Mouse (Mus musculus): Measurements from ENCODE around the gene Tlr9. TPM values are rescaled to one million over a fixed set of nuclear protein-coding genes. Genes with fewer than 3 reads are reported as not detected.

Tlr9 gene
- polyA plus RNA-seq, 1 experiment, result not detected

DNA sequence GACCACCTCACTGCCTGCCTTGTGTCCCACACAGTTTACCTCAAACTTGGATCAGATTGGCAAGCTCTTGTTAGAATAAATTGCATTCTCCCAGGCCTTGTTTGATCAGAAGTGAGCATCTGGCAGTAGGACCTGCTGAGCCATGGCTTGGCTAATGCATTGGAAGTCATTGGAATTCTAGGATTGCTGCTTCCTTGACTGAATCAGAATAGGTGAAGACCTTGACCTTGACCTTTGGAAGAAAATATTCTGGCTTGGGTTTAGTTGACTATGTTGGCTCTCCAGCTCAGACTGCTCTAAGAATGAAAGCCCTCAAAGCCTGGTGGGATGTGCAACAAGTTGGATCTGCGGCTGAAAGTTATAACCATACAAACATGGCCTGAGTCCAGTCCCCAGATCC is 31.0 kb upstream of the Tlr9 start:
- Histone ChIP-seq H3K4me3 (ENCODE audit: insufficient read depth, low read depth, low read length) (no peak overlapping the region), H3K4me1 (ENCODE audit: control insufficient read depth, insufficient read depth, low read length) (peaks cover 6% of the 10 kb centered on the region; the same call in 1 of the 2 replicates), H3K27ac (ENCODE audit: insufficient read depth, low read depth, low read length) (no peak overlapping the region)
- WGBS, result 88% methylated on average over 1 of the region's 1 CpGs
- TF ChIP-seq POLR2A (IDR thresholded peaks at IDR 0.05; ENCODE audit: insufficient read depth, low read depth, low read length), result no peak
- TF ChIP-seq CTCF (IDR thresholded peaks at IDR 0.05; ENCODE audit: insufficient read depth, low read depth, low read length), result no peak

DNA sequence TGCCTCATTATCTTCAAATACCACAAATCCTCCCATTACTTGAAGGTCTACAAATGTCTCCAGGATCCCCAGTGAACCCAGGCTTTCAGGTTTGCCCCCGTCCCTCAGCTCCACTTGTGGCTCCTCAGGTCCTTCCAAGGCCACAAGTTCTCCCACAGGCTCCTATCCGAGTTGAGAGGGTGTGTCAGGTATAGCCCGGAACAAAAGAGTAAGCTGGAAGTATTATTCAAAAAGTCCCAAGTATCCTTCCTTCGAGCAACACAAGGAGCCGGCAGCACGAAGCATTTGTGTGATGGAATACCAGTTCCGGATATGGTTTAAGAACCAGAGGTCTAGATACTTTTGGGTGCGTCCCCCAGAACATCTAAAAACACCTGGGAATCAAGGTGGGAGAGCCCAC is 30.4 kb upstream of the Tlr9 start:
- WGBS, result 87% methylated on average over 8 of the region's 8 CpGs
- H3K4me3 ChIP-seq (ENCODE audit: insufficient read depth, low read depth, low read length), result no peak overlapping the region
- H3K27ac ChIP-seq (ENCODE audit: insufficient read depth, low read depth, low read length), result no peak overlapping the region
- peaks cover 6% of the 10 kb centered on the region; the same call in 1 of the 2 replicates for H3K4me1 ChIP-seq (ENCODE audit: control insufficient read depth, insufficient read depth, low read length)
- TF ChIP-seq POLR2A (IDR thresholded peaks at IDR 0.05; ENCODE audit: insufficient read depth, low read depth, low read length), result no peak
- TF ChIP-seq CTCF (IDR thresholded peaks at IDR 0.05; ENCODE audit: insufficient read depth, low read depth, low read length), result no peak

DNA sequence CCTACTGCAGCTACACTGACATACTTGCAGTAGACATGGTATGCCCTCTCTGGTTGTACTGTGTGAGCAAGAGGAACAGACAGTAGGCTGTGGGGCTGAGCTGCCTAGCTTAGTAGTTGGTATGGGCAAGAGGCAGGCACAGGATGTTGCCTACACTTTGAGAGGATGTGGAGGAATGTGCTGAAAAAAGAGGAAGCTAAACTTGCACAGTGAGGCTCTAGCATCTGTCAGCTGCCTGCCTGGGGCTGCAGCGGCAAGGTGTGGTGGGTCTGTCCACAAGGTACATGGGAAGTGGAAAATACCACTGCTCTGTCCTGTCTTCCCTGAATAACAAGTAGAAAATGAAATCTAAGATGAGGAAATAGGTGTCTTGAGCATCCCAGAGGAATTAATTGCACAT is 29.4 kb upstream of the Tlr9 start:
- TF ChIP-seq CTCF (IDR thresholded peaks at IDR 0.05; ENCODE audit: insufficient read depth, low read depth, low read length) (no peak), POLR2A (IDR thresholded peaks at IDR 0.05; ENCODE audit: insufficient read depth, low read depth, low read length) (no peak)
- H3K4me3 ChIP-seq (ENCODE audit: insufficient read depth, low read depth, low read length), result no peak overlapping the region
- no peak overlapping the region for H3K27ac ChIP-seq (ENCODE audit: insufficient read depth, low read depth, low read length)
- WGBS, result 89% methylated on average over 1 of the region's 1 CpGs
- H3K4me1 ChIP-seq (ENCODE audit: control insufficient read depth, insufficient read depth, low read length), result peaks cover 6% of the 10 kb centered on the region; the same call in 1 of the 2 replicates

DNA sequence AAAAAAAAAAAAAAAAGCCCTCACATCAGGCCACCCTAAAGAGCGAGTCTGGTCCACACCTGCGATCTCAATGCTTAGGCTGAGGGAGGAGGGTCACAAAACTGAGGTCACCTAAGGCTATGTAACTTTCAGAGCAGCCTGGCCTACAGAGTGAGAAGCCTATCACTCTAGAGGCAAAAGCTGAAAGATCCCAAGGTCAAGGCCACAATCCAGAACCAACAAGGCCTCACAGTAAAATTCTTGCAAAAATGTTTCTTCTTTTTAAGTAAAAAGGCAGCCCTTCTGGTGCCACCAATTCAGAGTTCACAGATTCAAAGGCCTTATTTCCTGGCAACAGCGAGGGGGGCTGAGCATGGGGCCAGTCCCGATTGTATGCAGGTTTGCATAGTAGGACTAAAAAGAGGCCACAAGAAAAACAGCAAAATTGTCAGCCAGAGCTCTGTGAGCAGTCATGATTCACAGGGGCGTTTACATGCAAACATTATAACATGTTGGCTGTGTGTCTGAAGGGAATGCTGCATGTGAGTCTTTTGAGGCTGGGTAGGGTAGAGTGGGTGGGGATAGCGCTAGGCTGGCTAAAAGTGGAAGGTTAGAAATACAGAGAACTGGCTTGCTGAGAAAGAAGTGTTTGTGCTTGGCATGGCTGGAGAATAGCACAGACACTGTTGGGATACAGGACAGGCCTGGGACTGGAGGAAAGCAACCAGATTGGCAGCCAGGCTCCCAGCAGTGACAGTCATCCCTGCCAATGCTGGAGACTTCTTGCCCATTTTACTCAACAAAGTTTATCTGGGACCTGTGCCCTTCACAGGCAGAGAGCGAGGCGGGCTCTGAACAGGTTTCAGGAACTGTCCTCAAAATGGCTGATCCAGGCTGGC is 28.2 kb upstream of the Tlr9 start:
- Histone ChIP-seq H3K27ac (ENCODE audit: insufficient read depth, low read depth, low read length) (no peak overlapping the region; the same call in 1 of the 2 replicates), H3K4me3 (ENCODE audit: insufficient read depth, low read depth, low read length) (no peak overlapping the region), H3K4me1 (ENCODE audit: control insufficient read depth, insufficient read depth, low read length) (peaks cover 7% of the 10 kb centered on the region)
- 65% methylated on average over 8 of the region's 8 CpGs for WGBS
- TF ChIP-seq POLR2A (IDR thresholded peaks at IDR 0.05; ENCODE audit: insufficient read depth, low read depth, low read length), result no peak
- TF ChIP-seq CTCF (IDR thresholded peaks at IDR 0.05; ENCODE audit: insufficient read depth, low read depth, low read length), result no peak

DNA sequence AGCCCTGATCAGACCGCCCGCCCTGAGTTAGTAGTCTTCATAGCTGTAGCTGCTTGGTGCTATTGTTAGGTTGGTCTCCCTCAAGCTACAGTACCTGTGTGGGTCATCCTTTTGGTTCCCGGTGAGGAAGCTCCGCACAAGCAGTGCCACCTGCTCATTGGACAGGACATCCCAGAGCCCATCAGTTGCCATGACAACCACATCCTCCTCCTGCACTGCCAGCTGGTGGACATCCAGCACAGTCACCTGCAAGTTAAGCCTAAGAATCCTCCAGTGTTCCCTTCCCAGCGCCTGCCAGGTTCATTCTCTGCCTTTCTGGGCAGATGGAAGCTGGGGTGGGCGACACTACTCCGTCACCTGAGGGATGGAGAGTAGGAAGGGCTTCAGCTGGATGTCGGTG is 26.7 kb upstream of the Tlr9 start:
- 88% methylated on average over 8 of the region's 8 CpGs for WGBS
- Histone ChIP-seq H3K4me1 (ENCODE audit: control insufficient read depth, insufficient read depth, low read length) (peaks cover 11% of the 10 kb centered on the region), H3K4me3 (ENCODE audit: insufficient read depth, low read depth, low read length) (no peak overlapping the region), H3K27ac (ENCODE audit: insufficient read depth, low read depth, low read length) (no peak overlapping the region)
- TF ChIP-seq CTCF (IDR thresholded peaks at IDR 0.05; ENCODE audit: insufficient read depth, low read depth, low read length), result no peak

DNA sequence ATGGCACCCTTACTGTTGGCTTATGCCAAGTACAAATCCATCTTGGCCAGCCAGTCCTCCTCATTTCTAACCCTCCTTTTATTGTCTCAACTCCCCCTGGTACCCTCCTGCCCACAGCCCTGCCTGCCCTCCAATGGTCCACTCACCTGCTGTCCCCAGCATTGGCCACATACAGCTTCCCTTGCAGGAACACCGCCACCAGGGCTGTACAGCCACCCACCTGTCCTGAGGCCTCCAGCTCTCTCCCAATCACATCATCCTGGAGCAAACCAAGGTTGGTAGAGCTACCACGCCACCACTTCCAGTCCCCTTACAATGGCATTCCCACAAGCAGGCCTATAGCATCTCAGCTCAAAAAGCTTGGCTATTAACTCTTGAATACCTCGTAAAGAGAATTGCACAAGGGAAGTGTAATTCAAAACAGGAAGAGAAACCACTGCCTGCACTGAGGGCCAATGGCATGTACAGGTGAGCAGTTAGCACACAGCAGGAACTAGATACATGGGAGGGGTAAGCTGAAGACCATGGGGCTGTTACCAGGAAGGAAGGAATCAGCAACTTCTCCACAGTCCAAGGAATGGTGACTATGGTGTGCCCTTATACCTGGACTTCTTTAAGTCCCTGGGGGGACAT is 25.2 kb upstream of the Tlr9 start:
- no peak overlapping the region for H3K4me3 ChIP-seq (ENCODE audit: insufficient read depth, low read depth, low read length)
- TF ChIP-seq CTCF (IDR thresholded peaks at IDR 0.05; ENCODE audit: insufficient read depth, low read depth, low read length) (no peak), POLR2A (IDR thresholded peaks at IDR 0.05; ENCODE audit: insufficient read depth, low read depth, low read length) (no peak)
- no peak overlapping the region for H3K27ac ChIP-seq (ENCODE audit: insufficient read depth, low read depth, low read length)
- WGBS, result 97% methylated on average over 3 of the region's 3 CpGs
- peaks cover 11% of the 10 kb centered on the region for H3K4me1 ChIP-seq (ENCODE audit: control insufficient read depth, insufficient read depth, low read length)

DNA sequence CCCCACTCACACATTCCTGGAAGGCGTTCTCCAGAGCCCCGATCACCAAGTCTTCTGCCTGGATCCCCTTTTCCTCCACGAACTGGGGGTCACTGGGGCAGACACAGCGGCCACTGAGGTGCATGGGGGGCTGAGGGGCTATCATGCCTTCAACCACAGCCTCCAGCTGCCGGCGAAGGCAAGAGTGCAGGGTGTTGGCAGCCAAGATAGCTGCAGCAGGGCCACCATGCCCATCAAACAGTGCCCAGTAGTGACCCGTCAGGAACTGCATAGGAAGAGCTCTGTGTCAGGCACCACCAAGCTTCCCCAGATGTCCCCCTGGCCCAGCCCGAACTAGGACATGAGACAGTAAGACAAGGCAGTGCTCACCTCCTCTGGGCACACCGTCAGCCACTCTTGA is 24.7 kb upstream of the Tlr9 start:
- WGBS, result 97% methylated on average over 9 of the region's 9 CpGs
- H3K27ac ChIP-seq (ENCODE audit: insufficient read depth, low read depth, low read length), result no peak overlapping the region

DNA sequence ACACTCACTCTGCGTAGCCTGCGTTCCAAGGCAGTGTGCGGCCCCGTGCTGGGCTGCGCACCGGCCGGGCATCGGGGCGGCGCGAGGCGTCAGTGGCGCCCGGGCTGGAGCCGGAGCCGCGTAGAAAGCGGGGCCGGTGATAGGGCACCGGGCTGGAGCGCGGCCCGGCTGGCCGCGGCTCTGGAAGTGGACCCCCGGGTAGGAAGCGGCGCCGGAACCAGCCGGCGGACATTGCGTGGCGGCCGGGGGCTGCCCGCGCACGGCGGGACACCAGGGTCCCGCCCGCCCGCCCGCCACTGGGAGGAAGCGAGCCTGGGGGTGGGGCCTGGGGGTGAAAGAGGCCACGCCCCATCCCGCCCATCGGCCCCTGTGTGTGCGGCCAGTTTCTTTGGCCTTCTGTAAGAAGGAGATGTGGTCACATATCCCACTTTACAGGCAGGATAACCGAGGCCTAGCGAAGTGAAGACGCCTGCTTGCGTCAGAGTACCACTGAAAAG is 23.4 kb upstream of the Tlr9 start:
- 3% methylated on average over 49 of the region's 51 CpGs for WGBS
- peak overlapping the region; percentile 55 for H3K4me3 ChIP-seq (ENCODE audit: insufficient read depth, low read depth, low read length)
- TF ChIP-seq CTCF (IDR thresholded peaks at IDR 0.05; ENCODE audit: insufficient read depth, low read depth, low read length) (no peak), POLR2A (IDR thresholded peaks at IDR 0.05; ENCODE audit: insufficient read depth, low read depth, low read length) (no peak)
- H3K27ac ChIP-seq (ENCODE audit: insufficient read depth, low read depth, low read length), result no peak overlapping the region
- H3K4me1 ChIP-seq (ENCODE audit: control insufficient read depth, insufficient read depth, low read length), result peaks cover 13% of the 10 kb centered on the region

More for the DNA sequence above, 24.7 kb upstream of the Tlr9 start:
- Histone ChIP-seq H3K4me3 (ENCODE audit: insufficient read depth, low read depth, low read length) (no peak overlapping the region), H3K4me1 (ENCODE audit: control insufficient read depth, insufficient read depth, low read length) (peaks cover 11% of the 10 kb centered on the region)
- TF ChIP-seq CTCF (IDR thresholded peaks at IDR 0.05; ENCODE audit: insufficient read depth, low read depth, low read length) (no peak), POLR2A (IDR thresholded peaks at IDR 0.05; ENCODE audit: insufficient read depth, low read depth, low read length) (no peak)
